Mouse (Mus musculus) gastrocnemius, adult 2 months (tissue): Measurements from ENCODE around the gene Rplp0. TPM values are rescaled to one million over a fixed set of nuclear protein-coding genes. Genes with fewer than 3 reads are reported as not detected.

Experiments
- DNase-seq: peaks from one replicate; pipeline ENCODE4 v3.0.0; 2022
- H3K27ac ChIP-seq: fragments of 200-600 bp; 2 replicates; pipeline ENCODE4 v1.8.1; 2022; ENCODE audit warnings: mild to moderate bottlenecking
- H3K4me3 ChIP-seq: fragments of 200-600 bp; 2 replicates; pipeline ENCODE4 v1.8.1; 2022; ENCODE audit warnings: mild to moderate bottlenecking, moderate library complexity
- CTCF ChIP-seq: fragments of 200-600 bp; IDR thresholded peaks from 2 replicates; pipeline ENCODE4 v1.8.1; 2022; ENCODE audit warnings: antibody characterized with exemption, mild to moderate bottlenecking, moderate library complexity
- intact Hi-C: fragments of 180-260 bp; cut with DNase I; formaldehyde crosslinking; loops from one replicate; pipeline ENCODE4 v1.15.1; 2025
- total RNA-seq, 2 experiments: library from RNA; stranded (reverse); gene quantifications; 2 replicates each; pipeline ENCODE4 v1.2.3; 2021

Gene Rplp0
- total RNA-seq, 2 experiments from 2014 or later: 567 to 689 TPM

- no peak for TF ChIP-seq CTCF
- Histone ChIP-seq H3K27ac (peak overlapping the region; percentile 89), H3K4me3 (peak overlapping the region; percentile 38)
- no peak for DNase-seq
- intact Hi-C loops: no loop called here
Measured at GRCm38 (mm10) chr5:115547014-115547413, 12.3 kb upstream of the Rplp0 start.

- Histone ChIP-seq H3K27ac (peak overlapping the region; percentile 89), H3K4me3 (peak overlapping the region; percentile 38)
- peak; percentile 72 for DNase-seq
- intact Hi-C loops: no loop called here
- no peak for TF ChIP-seq CTCF
Measured at GRCm38 (mm10) chr5:115547421-115547820, 11.8 kb upstream of the Rplp0 start.

DNA sequence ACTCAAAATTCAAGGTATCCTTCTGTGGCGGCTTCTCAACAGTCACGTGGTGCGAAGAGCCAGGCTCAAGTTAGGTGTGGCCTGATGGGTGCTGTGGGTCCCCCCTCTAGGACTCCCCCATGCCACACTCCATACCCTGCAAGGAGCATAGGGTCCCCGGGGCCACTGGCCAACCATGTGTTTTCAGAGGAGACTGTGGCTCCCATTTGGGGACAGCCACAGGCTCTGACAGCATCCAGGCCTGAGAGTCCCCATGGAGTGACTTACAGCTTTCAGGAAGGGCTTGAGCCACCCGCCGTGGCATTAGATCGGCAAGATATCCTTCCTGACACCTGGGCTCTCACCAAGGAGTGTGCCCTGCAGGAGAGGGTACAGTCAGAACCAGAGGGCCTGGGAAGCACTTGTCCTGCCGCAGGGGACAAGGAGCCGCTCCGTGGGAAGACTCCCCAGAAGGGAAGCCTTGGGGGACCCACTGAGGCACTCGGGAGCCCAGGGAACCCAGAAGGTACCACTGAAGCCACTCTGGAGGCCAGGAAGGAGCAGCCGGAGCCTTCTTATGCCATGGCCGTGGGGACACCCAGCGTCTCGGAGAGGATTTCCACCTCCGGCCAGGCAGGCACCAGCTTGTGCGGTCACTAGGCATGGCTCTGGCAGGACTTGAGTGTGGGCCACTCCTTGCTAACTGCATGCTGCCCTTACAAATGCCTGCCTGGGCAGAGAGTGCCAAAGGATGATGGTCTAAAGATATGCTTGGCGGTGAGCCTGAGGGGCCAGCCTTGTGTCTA lies 10.6 kb upstream of the Rplp0 start:
- DNase-seq: no peak
- intact Hi-C loops: no loop called here
- H3K4me3 ChIP-seq: no peak overlapping the region
- no peak for TF ChIP-seq CTCF
- peak overlapping the region; percentile 89 for H3K27ac ChIP-seq

- no peak for DNase-seq
- Histone ChIP-seq H3K27ac (no peak overlapping the region), H3K4me3 (no peak overlapping the region)
- intact Hi-C loops: no loop called here
- no peak for TF ChIP-seq CTCF
Measured at GRCm38 (mm10) chr5:115550482-115551005, 8.7 kb upstream of the Rplp0 start.

GRCm38 (mm10) chr5:115551386-115551785 lies 7.9 kb upstream of the Rplp0 start:
- intact Hi-C loops: no loop called here
- H3K4me3 ChIP-seq: no peak overlapping the region
- H3K27ac ChIP-seq: no peak overlapping the region
- DNase-seq: no peak
- TF ChIP-seq CTCF: no peak

DNA sequence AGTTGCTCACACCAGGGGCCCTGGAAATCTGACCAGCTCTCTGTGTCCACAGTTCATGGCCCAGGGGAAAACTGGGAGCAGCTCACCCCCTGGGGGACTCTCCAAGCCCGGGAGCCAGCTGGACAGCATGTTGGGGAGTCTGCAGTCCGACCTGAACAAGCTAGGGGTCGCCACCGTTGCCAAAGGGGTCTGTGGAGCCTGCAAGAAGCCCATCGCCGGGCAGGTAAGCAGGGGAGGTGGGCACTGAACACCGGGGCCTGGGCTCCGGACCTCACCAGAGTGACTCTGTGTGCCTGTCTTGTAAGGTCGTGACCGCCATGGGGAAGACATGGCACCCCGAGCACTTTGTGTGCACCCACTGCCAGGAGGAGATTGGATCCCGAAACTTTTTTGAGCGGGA lies 7.5 kb upstream of the Rplp0 start:
- no peak for DNase-seq
- Histone ChIP-seq H3K27ac (no peak overlapping the region), H3K4me3 (no peak overlapping the region)
- intact Hi-C loops: no loop called here
- no peak for TF ChIP-seq CTCF

GRCm38 (mm10) chr5:115553801-115554420 lies 5.4 kb upstream of the Rplp0 start:
- no peak for TF ChIP-seq CTCF
- no peak overlapping the region for H3K4me3 ChIP-seq
- H3K27ac ChIP-seq: no peak overlapping the region
- intact Hi-C loops: no loop called here
- no peak for DNase-seq

DNA sequence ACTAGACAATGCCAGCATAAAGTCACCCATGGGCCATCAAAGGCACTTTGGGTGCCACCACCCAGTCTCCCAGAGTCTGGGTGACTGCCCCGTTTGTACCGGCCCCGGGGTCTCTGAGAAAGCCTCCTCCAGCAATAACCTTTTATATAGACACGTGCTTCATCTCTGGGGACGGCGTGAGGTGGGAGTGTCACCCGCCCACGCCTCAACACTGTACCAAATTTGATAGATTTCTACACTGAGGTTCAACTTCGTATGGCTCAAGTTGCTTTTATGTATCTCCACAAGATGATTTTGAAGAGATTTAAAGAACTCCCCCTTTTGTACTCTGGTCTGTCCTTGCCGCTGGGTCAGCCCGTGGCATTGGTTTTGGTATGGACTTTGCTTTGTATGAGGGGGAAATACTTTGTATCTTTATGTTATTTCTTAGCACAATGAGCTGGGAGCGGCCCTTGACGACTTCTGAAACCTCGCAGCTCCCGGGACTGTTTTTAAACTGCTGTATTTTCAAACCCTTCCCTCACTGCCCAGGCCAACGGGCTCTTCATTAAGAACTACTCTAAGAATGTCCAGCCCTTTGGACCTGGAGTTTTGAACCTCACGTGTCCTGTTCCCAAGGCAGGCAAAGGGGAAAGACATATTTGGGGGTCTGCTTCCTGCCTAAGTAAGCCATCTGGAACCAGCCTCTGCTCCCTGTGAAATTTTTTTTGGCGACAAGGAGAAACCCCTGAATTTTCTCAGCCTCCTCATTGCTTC lies 4.6 kb upstream of the Rplp0 start:
- intact Hi-C loops: loop anchor here (5.0 kb wide), 1 partner anchor 47 kb away; the partner anchor contains the start of gene Pxn
- Histone ChIP-seq H3K4me3 (no peak overlapping the region), H3K27ac (no peak overlapping the region)
- no peak for TF ChIP-seq CTCF
- DNase-seq: no peak

DNA sequence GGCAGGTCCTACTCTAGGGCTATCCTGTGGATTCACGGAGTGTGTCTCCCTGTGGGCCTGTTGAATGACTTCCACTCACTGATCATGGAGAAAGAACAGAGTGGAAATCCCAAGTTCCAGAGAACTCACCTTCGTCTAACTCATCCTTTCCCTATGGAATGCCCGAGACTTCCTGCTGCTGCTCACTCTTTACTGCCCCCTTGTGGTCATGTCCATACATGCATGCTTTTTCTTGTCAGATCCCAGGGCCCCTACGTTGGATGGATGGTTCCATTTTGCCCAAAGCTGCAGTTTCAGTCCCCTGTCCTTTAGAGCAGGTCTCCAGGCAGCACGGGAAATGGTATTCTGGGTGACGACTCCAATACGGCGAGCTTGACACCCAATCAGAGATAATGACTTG lies 3.0 kb upstream of the Rplp0 start:
- H3K27ac ChIP-seq: peak overlapping the region; percentile 25
- DNase-seq: peak; percentile 71
- peak; percentile 95 for TF ChIP-seq CTCF
- intact Hi-C loops: loop anchor here (5.0 kb wide), 1 partner anchor 49 kb away; the partner anchor contains the start of gene Pxn
- no peak overlapping the region for H3K4me3 ChIP-seq

DNA sequence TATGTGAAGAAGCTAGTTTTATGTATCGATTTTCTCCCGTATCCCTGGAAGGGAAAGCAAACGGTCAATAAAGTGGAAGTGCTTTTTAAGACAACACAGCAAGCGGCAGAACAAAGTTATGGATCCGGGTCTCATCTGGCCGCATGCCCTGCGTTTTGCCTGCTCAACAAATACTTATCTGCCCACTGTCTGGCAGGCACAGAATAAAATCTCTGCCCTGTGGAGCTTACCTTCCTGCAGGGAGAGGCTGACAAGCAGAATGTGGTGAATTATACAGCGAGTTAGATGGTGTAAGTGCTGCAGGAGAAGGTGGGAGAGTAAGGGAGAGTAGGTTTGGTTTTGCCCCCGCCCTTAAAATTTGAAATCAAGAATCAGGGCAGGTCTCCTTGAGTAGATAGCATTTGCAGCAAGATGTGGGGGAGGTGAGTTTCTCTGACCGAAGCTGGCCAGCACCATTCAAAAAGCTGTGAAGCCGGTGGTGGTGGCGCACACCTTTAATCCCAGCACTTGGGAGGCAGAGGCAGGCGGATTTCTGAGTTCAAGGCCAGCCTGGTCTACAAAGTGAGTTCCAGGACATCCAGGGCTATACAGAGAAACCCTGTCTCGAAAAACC lies 979 bp upstream of the Rplp0 start:
- no peak for DNase-seq
- intact Hi-C loops: loop anchor here (5.0 kb wide), 1 partner anchor 51 kb away; the partner anchor contains the start of gene Pxn
- TF ChIP-seq CTCF: no peak

GRCm38 (mm10) chr5:115560336-115560905 lies 1.2 kb downstream of the Rplp0 start:
- TF ChIP-seq CTCF: no peak
- no peak for DNase-seq
- Histone ChIP-seq H3K27ac (peak overlapping the region; percentile 97), H3K4me3 (peak overlapping the region; percentile 80)
- intact Hi-C loops: no loop called here

More for the DNA sequence above, 979 bp upstream of the Rplp0 start:
- Histone ChIP-seq H3K27ac (no peak overlapping the region), H3K4me3 (no peak overlapping the region)
